Mouse (Mus musculus) liver, embryonic 14.5 days (tissue): ENCODE measurements around the gene Dnah17. TPM values are rescaled to one million over a fixed set of nuclear protein-coding genes. Genes with fewer than 3 reads are reported as not detected.
A peak's percentile ranks its signal among the peaks of the same experiment; 100 is the strongest.

ENCODE experiments used
- ATAC-seq: fragments of 200-750 bp; cut with Nextera tagmentation; 2 replicates; pipeline ENCODE4 v1.8.0; 2017; ENCODE audit warnings: moderate number of reproducible peaks, mild to moderate bottlenecking, moderate library complexity; ENCODE audit not compliant: insufficient read depth
- DNase-seq, 3 experiments: peaks; one replicate each; pipeline ENCODE4 v3.0.0-alpha.2; 2012 to 2013; ENCODE audit warnings: low read depth in 3 of 3, low spot score in 3 of 3
- H3K27ac ChIP-seq: fragments of 300-500 bp; sonication (generic); 2 replicates; pipeline ENCODE4 v1.5.1; 2014; ENCODE audit warnings: moderate library complexity, mild to moderate bottlenecking, control low read depth, inconsistent platforms
- H3K27me3 ChIP-seq: fragments of 300-500 bp; sonication (generic); 2 replicates; pipeline ENCODE4 v1.6.1; 2014; ENCODE audit warnings: mild to moderate bottlenecking, low read length, moderate library complexity; ENCODE audit not compliant: control insufficient read depth, insufficient read depth
- H3K36me3 ChIP-seq: fragments of 300-500 bp; sonication (generic); replicated peaks from 2 replicates; pipeline ENCODE4 v1.6.1; 2014; ENCODE audit warnings: low read depth; ENCODE audit not compliant: control insufficient read depth, insufficient read depth
- H3K4me1 ChIP-seq, 2 experiments: fragments of 200-500 bp in 1 of 2; fragments of 300-500 bp in 1 of 2; sonication (generic) in 1 of 2; replicated peaks; 2 replicates each; pipeline ENCODE4 v1.6.1; 2012 to 2014; ENCODE audit warnings: antibody characterized with exemption in 1 of 2, inconsistent platforms in 1 of 2, low read length in 1 of 2; ENCODE audit not compliant: control insufficient read depth in 2 of 2, insufficient read depth in 2 of 2
- H3K4me2 ChIP-seq: fragments of 300-500 bp; sonication (generic); 2 replicates; pipeline ENCODE4 v1.6.1; 2014; ENCODE audit warnings: low read depth, mild to moderate bottlenecking, control low read depth, moderate library complexity
- H3K4me3 ChIP-seq, 2 experiments: fragments of 200-500 bp in 1 of 2; fragments of 300-500 bp in 1 of 2; sonication (generic) in 1 of 2; 2 replicates each; pipeline ENCODE4 v1.5.1; 2012 to 2014; ENCODE audit warnings: low read depth in 2 of 2, low read length in 2 of 2, mild to moderate bottlenecking in 2 of 2, control low read depth in 1 of 2, inconsistent platforms in 1 of 2, moderate library complexity in 1 of 2; ENCODE audit not compliant: insufficient read depth in 1 of 2
- H3K9ac ChIP-seq: fragments of 300-500 bp; sonication (generic); replicated peaks from 2 replicates; pipeline ENCODE4 v1.6.1; 2014; ENCODE audit warnings: mild to moderate bottlenecking, control low read depth, moderate library complexity
- H3K9me3 ChIP-seq: fragments of 300-500 bp; sonication (generic); 2 replicates; pipeline ENCODE4 v1.6.1; 2016; ENCODE audit warnings: low read length, mixed read lengths; ENCODE audit not compliant: control insufficient read depth
- CTCF ChIP-seq: IDR thresholded peaks from 2 replicates; pipeline ENCODE4 v1.5.1; 2016; ENCODE audit warnings: antibody characterized with exemption, low read depth, control low read depth
- EP300 ChIP-seq: IDR thresholded peaks from 2 replicates; pipeline ENCODE4 v1.6.1; 2016; ENCODE audit warnings: antibody characterized with exemption, low read depth
- WGBS: fragments of 180-500 bp; shearing (Covaris S2); extraction: QIAGEN DNeasy Blood & Tissue Kit; methylation state at CpG from one replicate; pipeline ENCODE4 v1.1.7; 2014; ENCODE audit not compliant: insufficient replicate concordance; 5-methylcytosine and 5-hydroxymethylcytosine counted together
- polyA plus RNA-seq, 2 experiments: library from polyadenylated mRNA; depleted of rRNA in 1 of 2; stranded (reverse) in 1 of 2; unstranded in 1 of 2; fragments of >200 nt; fragmentation: Nextera tagmentation in 1 of 2; extraction: Ambion mirVana in 1 of 2; gene quantifications; 2 replicates each; pipeline versions ENCODE4 v1.2.1 to v1.2.3; 2012 to 2014

Gene Dnah17
- polyA plus RNA-seq, 2 experiments: 0.04 to 0.10 TPM

- ATAC-seq (no peak), DNase-seq (no peak)
- Histone ChIP-seq H3K9ac (no peak overlapping the region), H3K4me1 (no peaks in the 10 kb centered on the region), H3K9me3 (no peaks in the 10 kb centered on the region), H3K27ac (no peak overlapping the region), H3K36me3 (no peaks in the 10 kb centered on the region), H3K4me3 (no peak overlapping the region), H3K27me3 (no peaks in the 10 kb centered on the region), H3K4me2 (no peak overlapping the region)
- WGBS: 43% methylated on average over 2 of the region's 2 CpGs
- TF ChIP-seq CTCF: no peak
- TF ChIP-seq EP300: no peak
These were observed 33.7 kb downstream of the Dnah17 start for GRCm38 (mm10) chr11:118096736-118097135.

- Histone ChIP-seq H3K27ac (no peak overlapping the region), H3K9ac (no peak overlapping the region), H3K9me3 (no peaks in the 10 kb centered on the region), H3K4me3 (no peak overlapping the region), H3K4me2 (no peak overlapping the region), H3K36me3 (no peaks in the 10 kb centered on the region), H3K27me3 (no peaks in the 10 kb centered on the region), H3K4me1 (no peaks in the 10 kb centered on the region)
- TF ChIP-seq CTCF: no peak
- no peak for TF ChIP-seq EP300
- WGBS: 43% methylated on average over 9 of the region's 9 CpGs
- no peak for ATAC-seq
- DNase-seq: no peak
These were observed 35.4 kb downstream of the Dnah17 start for GRCm38 (mm10) chr11:118095004-118095403.

DNA sequence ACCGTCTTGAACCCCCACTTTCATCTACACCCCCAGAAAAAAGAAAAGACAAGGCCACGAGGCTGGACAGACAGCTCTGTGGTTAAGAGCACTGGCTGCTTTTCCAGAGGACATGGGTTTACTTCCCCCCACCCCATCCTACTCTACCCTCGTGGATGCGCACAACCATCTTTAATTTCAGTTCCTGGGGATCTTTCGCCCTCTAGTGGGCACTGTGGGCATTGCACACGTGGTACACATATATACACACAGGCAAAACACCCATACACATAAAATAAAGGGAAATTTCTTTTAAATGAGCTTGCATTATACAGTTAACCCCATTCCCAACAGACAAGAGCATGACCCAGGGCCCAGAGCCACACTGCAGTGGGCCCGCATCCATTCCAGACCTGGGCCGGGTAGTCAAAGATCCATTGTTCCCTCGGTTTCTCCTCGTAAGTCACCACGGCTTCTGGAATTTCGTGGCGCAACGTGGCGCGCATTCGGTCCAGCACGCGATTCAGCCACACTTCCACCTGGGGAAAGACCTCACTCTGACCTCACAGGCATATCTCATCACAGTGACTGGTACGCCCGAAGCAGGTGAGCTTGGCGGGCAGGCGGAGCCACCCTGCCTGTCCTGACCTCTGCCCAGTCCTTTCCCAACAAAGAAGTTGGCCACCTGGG is 39.3 kb downstream of the Dnah17 start:
- Histone ChIP-seq H3K27me3 (no peaks in the 10 kb centered on the region), H3K4me2 (no peak overlapping the region), H3K27ac (no peak overlapping the region), H3K36me3 (no peaks in the 10 kb centered on the region), H3K4me3 (no peak overlapping the region), H3K9ac (no peak overlapping the region), H3K4me1 (no peaks in the 10 kb centered on the region), H3K9me3 (no peaks in the 10 kb centered on the region)
- ATAC-seq (no peak), DNase-seq (no peak)
- WGBS: 77% methylated on average over 23 of the region's 23 CpGs
- TF ChIP-seq CTCF: peak; percentile 86
- TF ChIP-seq EP300: no peak

DNA sequence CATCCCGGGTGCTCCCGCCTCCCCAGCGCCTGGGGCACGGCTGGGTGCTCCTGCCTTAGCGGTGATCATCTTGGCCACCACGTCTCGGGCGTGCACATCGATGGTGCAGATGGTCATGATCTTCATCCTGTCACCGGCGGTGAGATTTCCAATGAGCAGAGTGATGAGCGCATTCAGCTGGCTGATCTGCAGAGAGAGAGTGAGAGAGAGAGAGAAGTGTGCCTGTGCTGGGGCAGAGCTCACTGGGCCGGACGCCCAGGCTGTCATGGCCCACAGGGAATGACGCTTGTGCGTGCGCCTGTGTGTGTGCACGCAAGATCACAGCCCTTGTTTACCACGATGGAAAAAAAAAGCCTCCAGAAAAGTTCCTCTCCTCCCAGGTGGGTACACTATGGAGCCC is 41.5 kb downstream of the Dnah17 start:
- H3K4me2 ChIP-seq: no peak overlapping the region
- DNase-seq (no peak), ATAC-seq (no peak)

DNA sequence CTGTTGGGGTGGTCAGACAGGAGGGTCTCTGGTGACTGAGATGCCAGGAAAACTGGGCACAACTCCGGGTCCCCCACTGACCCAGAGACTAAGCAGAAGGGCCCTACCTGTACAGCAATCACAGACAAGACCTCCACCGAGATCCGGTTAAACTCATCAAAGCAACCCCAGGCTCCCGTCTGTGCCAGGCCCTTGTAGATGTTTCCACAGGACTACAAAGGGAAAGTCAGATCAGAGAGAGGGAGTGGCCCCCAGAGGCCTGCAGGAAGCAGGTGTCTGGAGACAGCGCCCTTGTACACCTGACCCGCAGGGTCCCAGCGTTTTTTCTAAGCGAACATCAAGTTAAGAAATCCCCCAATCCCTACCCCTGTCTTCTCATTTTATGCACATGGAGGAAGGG is 44.5 kb downstream of the Dnah17 start:
- DNase-seq (no peak), ATAC-seq (no peak)
- no peak overlapping the region for H3K4me3 ChIP-seq
- TF ChIP-seq CTCF: no peak
- TF ChIP-seq EP300: no peak
- H3K4me1 ChIP-seq: no peaks in the 10 kb centered on the region
- no peak overlapping the region for H3K9ac ChIP-seq
- H3K9me3 ChIP-seq: no peaks in the 10 kb centered on the region
- WGBS: 65% methylated on average over 8 of the region's 8 CpGs
- H3K27ac ChIP-seq: no peak overlapping the region
- no peak overlapping the region for H3K4me2 ChIP-seq
- no peaks in the 10 kb centered on the region for H3K27me3 ChIP-seq
- H3K36me3 ChIP-seq: no peaks in the 10 kb centered on the region

More for the DNA sequence above, 41.5 kb downstream of the Dnah17 start:
- Histone ChIP-seq H3K4me3 (no peak overlapping the region), H3K9me3 (no peaks in the 10 kb centered on the region), H3K36me3 (no peaks in the 10 kb centered on the region), H3K4me1 (no peaks in the 10 kb centered on the region), H3K27me3 (no peaks in the 10 kb centered on the region), H3K9ac (no peak overlapping the region), H3K27ac (no peak overlapping the region)
- WGBS: 76% methylated on average over 19 of the region's 19 CpGs
- TF ChIP-seq EP300 (no peak), CTCF (no peak)
